Mouse (Mus musculus) heart, postnatal 0 days (tissue): ENCODE measurements around the gene Psmd9. TPM values are rescaled to one million over a fixed set of nuclear protein-coding genes. Genes with fewer than 3 reads are reported as not detected.

Source experiments
- ATAC-seq: fragments of 200-750 bp; cut with Nextera tagmentation; 2 replicates; pipeline ENCODE4 v1.8.0; 2017; ENCODE audit warnings: low read depth, moderate number of reproducible peaks, moderate library complexity; ENCODE audit not compliant: insufficient read depth
- DNase-seq: peaks from one replicate; pipeline ENCODE4 v3.0.0-alpha.2; 2016; ENCODE audit warnings: low spot score
- H3K27ac ChIP-seq: fragments of 300-500 bp; sonication (generic); 2 replicates; pipeline ENCODE4 v1.5.1; 2014; ENCODE audit warnings: low read depth, mild to moderate bottlenecking
- H3K27me3 ChIP-seq: fragments of 300-500 bp; sonication (generic); 2 replicates; pipeline ENCODE4 v1.6.1; 2014; ENCODE audit warnings: low read length, mixed read lengths; ENCODE audit not compliant: control insufficient read depth, insufficient read depth
- H3K36me3 ChIP-seq: fragments of 300-500 bp; sonication (generic); replicated peaks from 2 replicates; pipeline ENCODE4 v1.6.1; 2014; ENCODE audit warnings: low read length, mixed read lengths; ENCODE audit not compliant: control insufficient read depth, insufficient read depth
- H3K4me1 ChIP-seq: fragments of 300-500 bp; sonication (generic); 2 replicates; pipeline ENCODE4 v1.6.1; 2014; ENCODE audit warnings: antibody characterized with exemption; ENCODE audit not compliant: control insufficient read depth, insufficient read depth
- H3K4me2 ChIP-seq: fragments of 300-500 bp; sonication (generic); 2 replicates; pipeline ENCODE4 v1.6.1; 2014; ENCODE audit warnings: low read depth, mild to moderate bottlenecking, low read length, moderate library complexity
- H3K4me3 ChIP-seq: fragments of 300-500 bp; sonication (generic); 2 replicates; pipeline ENCODE4 v1.5.1; 2014; ENCODE audit warnings: low read depth, low read length
- H3K9ac ChIP-seq: fragments of 300-500 bp; sonication (generic); replicated peaks from 2 replicates; pipeline ENCODE4 v1.6.1; 2014; ENCODE audit warnings: low read depth, low read length, mixed read lengths
- H3K9me3 ChIP-seq: fragments of 300-500 bp; sonication (generic); replicated peaks from 2 replicates; pipeline ENCODE4 v1.6.1; 2016; ENCODE audit warnings: low read length; ENCODE audit not compliant: control insufficient read depth
- CTCF ChIP-seq: IDR thresholded peaks from 2 replicates; pipeline ENCODE4 v1.5.1; 2016; ENCODE audit warnings: antibody characterized with exemption, control low read depth, low read depth
- EP300 ChIP-seq: IDR thresholded peaks from 2 replicates; pipeline ENCODE4 v1.6.1; 2016; ENCODE audit warnings: antibody characterized with exemption, low read depth
- WGBS: fragments of 180-500 bp; shearing (Covaris S2); extraction: QIAGEN DNeasy Blood & Tissue Kit; methylation state at CpG from one replicate; pipeline ENCODE4 v1.1.7; 2014; 5-methylcytosine and 5-hydroxymethylcytosine counted together
- polyA plus RNA-seq: library from polyadenylated mRNA; unstranded; fragments of >200 nt; fragmentation: Nextera tagmentation; extraction: Ambion mirVana; gene quantifications from 2 replicates; pipeline ENCODE4 v1.2.1, GENCODE M21; 2015
- total RNA-seq: library from RNA; depleted of rRNA; stranded (reverse); fragments of >200 nt; gene quantifications from 2 replicates; pipeline ENCODE4 v1.2.3, GENCODE M21; 2014; ENCODE audit warnings: low replicate concordance

Gene Psmd9
- total and polyA plus RNA-seq, 2 experiments from 2014 or later, result 11.2 to 54.9 TPM

- TF ChIP-seq EP300 (no peak), CTCF (no peak)
- Histone ChIP-seq H3K4me3 (no peak overlapping the region), H3K36me3 (peaks cover 43% of the 10 kb centered on the region), H3K9me3 (no peaks in the 10 kb centered on the region), H3K4me1 (no peaks in the 10 kb centered on the region), H3K4me2 (no peak overlapping the region), H3K27ac (no peak overlapping the region), H3K9ac (no peak overlapping the region), H3K27me3 (no peaks in the 10 kb centered on the region)
- DNase-seq (no peak), ATAC-seq (no peak)
- 79% methylated on average over 5 of the region's 5 CpGs for WGBS
Observed at GRCm38 (mm10) chr5:123167591-123167990, 1.6 kb upstream of the Psmd9 start.

- WGBS, result 74% methylated on average over 9 of the region's 9 CpGs
- Histone ChIP-seq H3K4me3 (no peak overlapping the region), H3K4me1 (no peaks in the 10 kb centered on the region), H3K9ac (no peak overlapping the region), H3K36me3 (peaks cover 21% of the 10 kb centered on the region), H3K27me3 (no peaks in the 10 kb centered on the region), H3K4me2 (no peak overlapping the region), H3K9me3 (0 out of 2 replicates have a peak, but pooled peaks cover 3% of the 10 kb centered on the region), H3K27ac (no peak overlapping the region)
- DNase-seq, result no peak
- ATAC-seq, result no peak
- TF ChIP-seq CTCF (no peak), EP300 (no peak)
Observed at GRCm38 (mm10) chr5:123170365-123170764, 1.2 kb downstream of the Psmd9 start.

- Histone ChIP-seq H3K36me3 (peaks cover 9% of the 10 kb centered on the region), H3K27ac (no peak overlapping the region), H3K4me3 (no peak overlapping the region), H3K4me2 (0 out of 2 replicates have a peak overlapping the region, but pooled peaks have one; percentile 5), H3K4me1 (no peaks in the 10 kb centered on the region), H3K27me3 (no peaks in the 10 kb centered on the region), H3K9me3 (0 out of 2 replicates have a peak, but pooled peaks cover 3% of the 10 kb centered on the region), H3K9ac (no peak overlapping the region)
- TF ChIP-seq CTCF (peak; percentile 97), EP300 (no peak)
- 12% methylated on average over 22 of the region's 22 CpGs for WGBS
- DNase-seq (peak; percentile 86), ATAC-seq (peak; percentile 83)
Observed at GRCm38 (mm10) chr5:123171646-123172350, 2.6 kb downstream of the Psmd9 start.

DNA sequence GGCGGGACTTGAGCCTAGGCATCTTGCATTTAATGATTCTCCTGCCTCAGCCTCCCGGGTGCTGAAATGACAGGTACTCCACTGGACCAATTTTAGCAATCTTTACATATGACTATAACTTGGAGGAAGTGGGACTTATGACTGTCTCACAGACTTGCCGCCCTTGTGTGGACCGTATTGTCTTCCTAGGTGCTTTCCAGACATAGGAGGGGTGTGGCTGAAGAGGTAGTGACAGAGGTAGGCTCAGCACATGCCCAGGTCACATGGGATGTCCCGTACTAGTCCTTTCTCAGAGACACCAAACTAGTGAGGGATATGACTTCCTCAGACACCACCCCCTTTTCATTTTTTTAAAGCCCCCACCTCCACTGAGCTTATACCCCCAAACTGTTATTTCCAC, 9.6 kb downstream of the Psmd9 start:
- Histone ChIP-seq H3K27ac (no peak overlapping the region), H3K9ac (no peak overlapping the region), H3K4me3 (no peak overlapping the region), H3K36me3 (no peaks in the 10 kb centered on the region), H3K4me2 (no peak overlapping the region), H3K27me3 (no peaks in the 10 kb centered on the region), H3K4me1 (no peaks in the 10 kb centered on the region), H3K9me3 (0 out of 2 replicates have a peak, but pooled peaks cover 3% of the 10 kb centered on the region)
- 83% methylated on average over 5 of the region's 5 CpGs for WGBS
- no peak for ATAC-seq
- DNase-seq, result no peak
- TF ChIP-seq EP300 (no peak), CTCF (no peak)

DNA sequence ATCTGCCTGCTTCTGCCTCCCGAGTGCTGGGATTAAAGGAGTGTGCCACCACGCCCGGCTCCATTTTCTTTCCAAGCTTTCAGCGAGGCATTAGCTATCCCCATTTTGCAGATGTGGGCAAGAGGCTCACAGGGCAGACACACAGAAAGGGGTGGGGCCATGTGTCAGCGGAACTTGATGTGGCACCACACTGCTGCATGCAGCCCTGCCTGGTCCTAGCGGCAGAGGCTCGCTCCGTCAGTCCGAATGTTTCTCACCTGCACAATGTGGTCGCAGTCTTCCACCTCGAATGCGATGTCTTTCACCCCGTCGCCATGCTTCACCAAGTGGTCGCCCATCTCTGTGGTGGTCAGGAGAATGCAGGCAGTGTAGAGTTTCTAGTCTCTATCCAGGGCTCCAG, 11.2 kb downstream of the Psmd9 start:
- ATAC-seq (no peak), DNase-seq (no peak)
- Histone ChIP-seq H3K4me1 (no peaks in the 10 kb centered on the region), H3K4me3 (no peak overlapping the region), H3K27me3 (no peaks in the 10 kb centered on the region), H3K27ac (no peak overlapping the region), H3K4me2 (no peak overlapping the region), H3K9ac (no peak overlapping the region), H3K36me3 (no peaks in the 10 kb centered on the region), H3K9me3 (no peaks in the 10 kb centered on the region)
- 89% methylated on average over 15 of the region's 15 CpGs for WGBS
- TF ChIP-seq EP300 (no peak), CTCF (no peak)
